Mouse (Mus musculus): ENCODE measurements around the gene Phb.

Phb gene

DNA sequence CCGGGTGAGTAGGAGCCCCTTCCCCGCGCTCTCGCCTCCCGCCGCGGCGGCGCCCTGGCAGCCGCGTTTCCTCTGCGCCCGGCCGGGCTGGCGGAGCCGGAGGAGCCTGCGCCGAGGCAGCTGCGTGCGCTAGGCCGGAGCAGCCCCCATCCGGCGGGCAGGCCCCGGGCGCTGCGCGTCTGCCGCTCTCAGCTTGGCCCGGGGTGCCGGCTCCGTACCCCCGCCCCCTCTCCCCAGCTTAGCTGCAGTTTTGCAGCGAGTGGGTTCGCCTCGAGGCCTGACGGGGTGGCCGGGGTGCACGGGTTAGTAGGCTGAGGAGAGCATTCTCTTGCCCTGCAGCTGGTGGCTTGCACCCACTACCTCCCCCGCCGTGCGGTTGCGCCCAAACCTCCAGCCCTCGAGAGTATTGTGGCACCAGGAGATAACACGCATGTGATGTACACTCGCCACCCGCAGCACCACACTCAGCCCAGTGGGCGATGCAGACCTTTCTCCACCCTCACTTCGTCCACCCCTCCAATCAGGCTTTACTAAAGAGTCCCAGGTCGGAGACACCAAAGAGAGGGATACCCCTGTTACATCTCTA, 46.6 kb downstream of the Phb start:
- DNase-seq, result peak; percentile 74

DNA sequence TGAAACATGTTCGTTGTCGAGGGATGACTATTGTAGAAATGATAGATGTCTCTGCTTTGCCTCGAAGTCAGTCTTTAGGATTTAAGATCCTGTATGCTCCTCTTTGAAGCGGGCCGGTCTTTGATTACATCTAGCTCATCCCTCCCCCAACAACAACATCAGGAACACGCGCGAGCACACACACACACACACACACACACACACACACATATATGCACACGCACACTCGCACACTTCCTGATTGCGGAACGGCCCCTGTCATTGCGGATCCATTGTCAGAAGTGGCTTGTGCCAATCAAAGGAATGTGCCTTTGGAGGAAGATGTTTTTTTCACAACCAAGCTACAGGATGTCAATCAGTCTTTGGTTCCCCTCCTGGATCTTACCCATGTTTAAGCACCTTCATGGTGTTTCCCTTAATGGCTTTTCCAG, 47.1 kb downstream of the Phb start:
- no peak for DNase-seq

- DNase-seq, result no peak
These were observed 47.7 kb downstream of the Phb start for GRCm38 (mm10) chr11:95714411-95714810.

DNA sequence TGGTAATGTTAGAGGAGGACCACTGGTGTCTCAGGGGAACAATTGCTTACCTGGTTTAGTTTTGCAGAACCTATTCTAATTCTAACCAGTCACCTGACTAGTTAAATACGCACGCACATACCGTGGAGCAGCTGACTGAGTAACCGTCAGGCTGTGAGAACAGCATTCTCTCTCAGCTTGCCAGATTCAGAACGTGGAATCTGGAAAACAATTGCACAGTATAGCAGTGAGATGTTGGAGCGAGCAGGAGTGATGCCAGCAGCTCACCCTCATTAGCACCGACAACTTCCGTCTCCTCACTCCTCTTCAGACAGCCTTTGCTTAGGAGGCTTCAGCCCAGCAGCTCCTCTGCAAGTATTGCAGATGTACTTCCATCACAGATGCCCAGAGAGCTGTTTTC, 49.4 kb downstream of the Phb start:
- DNase-seq, result peak; percentile 24

DNA sequence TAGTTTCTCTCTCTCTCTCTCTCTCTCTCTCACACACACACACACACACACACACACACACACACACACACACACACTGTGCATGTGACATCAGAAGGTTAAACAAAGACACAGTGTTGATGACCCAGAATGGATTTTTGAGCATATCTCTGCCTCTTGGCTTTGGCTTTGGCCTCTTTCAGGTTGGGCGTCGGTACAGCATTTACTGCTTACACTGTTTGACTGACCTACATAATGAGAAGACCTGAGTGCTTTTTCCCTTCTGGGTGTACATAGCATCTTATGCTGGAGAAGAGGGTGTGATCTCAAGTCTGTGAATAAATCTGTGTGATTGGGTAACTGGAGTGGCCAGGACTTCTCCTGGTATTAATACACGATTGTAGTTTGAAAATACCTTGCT, 52.6 kb downstream of the Phb start:
- peak; percentile 54 for DNase-seq

DNA sequence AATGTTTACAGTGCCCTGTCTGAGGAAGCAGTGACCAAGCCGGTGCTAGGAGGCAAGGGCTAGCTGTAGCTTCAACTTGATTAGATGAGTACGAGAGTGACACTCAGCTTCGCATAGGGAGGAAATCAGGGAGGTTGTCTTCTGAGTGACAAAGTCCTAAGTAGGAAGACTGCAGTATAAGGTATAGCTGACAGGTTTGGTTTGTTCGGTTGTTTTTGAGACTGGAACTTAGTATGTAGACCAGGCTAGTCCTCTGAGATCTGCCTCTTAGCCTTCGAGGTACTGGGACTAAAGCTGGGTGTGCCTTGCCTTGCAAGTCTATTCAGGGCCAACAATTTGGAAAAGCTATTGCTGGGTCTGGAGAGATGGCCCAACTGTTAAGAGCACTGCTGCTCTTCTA, 56.5 kb downstream of the Phb start, which contains the start of gene B130006D01Rik:
B130006D01Rik (plus strand) TSS at position 301 of the 400 bp plus-strand sequence.
- DNase-seq, result no peak

DNA sequence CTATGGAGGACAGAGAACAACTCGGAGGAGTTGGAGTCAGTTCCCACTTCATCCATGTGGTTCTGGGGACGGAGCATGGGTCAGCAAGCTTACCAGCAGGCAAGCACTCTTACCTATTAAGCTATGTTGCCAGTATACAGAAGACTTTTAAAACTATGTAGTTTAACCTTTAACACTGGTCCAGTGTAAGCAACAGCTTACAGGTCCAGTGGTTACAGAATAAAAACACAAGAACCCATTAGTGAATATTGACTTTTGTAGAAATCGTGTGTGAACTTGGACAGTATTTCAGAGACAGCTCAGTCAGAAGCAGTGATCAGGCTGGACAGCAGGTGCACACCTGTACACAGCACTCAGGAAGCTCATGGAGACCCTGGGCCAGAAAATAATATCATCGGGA, 57.7 kb downstream of the Phb start:
- DNase-seq, result no peak

DNA sequence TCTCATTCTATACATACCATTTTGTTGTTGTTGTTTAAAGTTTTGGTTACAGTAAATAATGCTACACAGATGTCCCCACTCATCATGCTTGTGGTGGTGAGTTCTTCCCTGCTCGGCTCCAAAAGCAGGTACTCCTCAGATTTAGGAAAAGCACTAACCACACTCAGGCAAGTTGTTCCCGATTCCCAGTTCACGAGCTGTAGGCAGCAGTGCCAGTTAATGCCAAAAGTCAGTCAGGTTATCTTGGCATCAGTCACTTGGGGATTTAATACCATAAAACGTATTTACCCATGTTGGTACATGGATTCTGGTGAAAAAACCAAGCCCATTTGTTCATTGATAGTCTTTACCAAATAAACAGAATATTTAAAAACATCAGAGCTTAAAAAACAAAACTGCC, 59.4 kb downstream of the Phb start:
- no peak for DNase-seq

DNA sequence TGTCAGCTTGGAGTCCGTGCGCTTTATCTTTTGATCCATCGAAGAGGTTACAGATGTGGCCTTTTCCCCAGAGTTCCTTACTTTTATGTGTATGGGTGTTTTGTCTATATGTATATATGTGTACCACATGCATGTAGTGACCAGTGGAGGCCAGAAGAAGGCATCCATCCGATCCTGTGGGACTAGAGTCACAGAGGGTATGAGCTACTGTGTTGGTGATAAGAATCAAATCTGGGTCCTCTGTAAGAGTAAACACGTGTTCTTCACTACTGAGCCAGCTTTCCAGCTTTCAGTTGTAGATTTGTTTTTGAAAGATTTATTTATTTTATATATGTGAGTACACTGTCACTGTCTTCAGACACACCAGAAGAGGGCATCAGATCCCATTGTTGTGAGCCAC, 61.2 kb downstream of the Phb start:
- no peak for DNase-seq

DNA sequence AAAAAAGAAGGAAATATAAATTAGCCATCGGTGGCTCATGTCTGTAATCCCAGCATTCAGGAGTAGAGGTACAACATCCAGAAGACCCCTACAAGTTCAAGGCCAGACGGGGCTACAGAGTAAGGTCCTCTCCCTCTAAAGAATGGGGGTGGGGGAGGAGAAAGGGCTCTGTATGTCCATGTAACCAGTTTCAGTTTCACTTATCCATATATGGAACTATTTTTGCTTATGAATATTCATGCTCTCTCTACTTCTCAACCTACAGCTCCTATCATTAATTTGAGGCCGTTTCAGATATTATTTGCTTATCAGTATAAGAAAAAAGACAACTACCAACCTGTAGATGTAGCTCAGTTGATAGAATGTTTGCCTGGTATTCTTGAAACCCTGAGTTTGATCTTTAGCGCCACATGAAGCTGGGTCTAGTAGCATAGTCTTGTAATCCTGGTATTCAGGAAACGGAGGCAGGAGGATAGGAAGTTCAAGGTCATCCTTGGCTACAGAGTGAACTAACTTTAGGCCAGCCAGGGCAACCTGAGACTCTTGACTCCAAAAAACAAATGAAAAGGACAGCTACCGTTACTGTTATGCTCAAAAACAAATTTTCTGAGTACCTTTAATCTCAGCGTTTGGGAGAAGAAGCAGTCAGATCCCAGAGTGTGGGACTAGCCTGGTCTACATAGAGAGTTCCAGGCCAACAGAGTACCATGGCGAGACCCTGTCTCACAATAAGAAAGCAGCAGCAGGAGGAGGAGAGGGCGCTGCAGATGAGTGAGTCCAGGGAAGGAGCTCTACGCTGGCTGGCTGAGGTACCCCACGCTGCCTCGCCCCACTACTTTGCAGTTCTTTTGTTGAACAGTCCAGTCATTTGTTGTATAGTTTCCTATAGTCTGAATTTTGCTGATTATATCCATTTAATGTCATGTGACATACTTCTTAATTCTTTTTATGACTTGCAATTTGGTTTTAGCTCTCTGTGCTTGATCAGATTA, 62.5 kb downstream of the Phb start:
- no peak for DNase-seq

Data from cerebellum, adult 9-11 months (tissue).